Mouse (Mus musculus) thymus, adult 2 months (tissue): ENCODE results near the gene Mtm1.
"Not testable (repeated sequence)": the region's sequence is repeated elsewhere in the genome, so short reads cannot be mapped to it uniquely, and the experiment has no call there.

Source experiments
- CTCF ChIP-seq: fragments of 200-500 bp; IDR thresholded peaks from 2 replicates; pipeline ENCODE4 v1.5.1; 2012; ENCODE audit warnings: mild to moderate bottlenecking, control low read depth, low read length, moderate library complexity, borderline replicate concordance; ENCODE audit not compliant: control insufficient read depth, poor library complexity, insufficient read depth; ENCODE audit errors: extremely low read depth
- POLR2A ChIP-seq: fragments of 200-500 bp; IDR thresholded peaks from 2 replicates; pipeline ENCODE4 v1.6.1; 2012; ENCODE audit warnings: mild to moderate bottlenecking, low read length, control low read depth, moderate library complexity; ENCODE audit not compliant: control insufficient read depth, poor library complexity, insufficient read depth; ENCODE audit errors: extremely low read depth

DNA sequence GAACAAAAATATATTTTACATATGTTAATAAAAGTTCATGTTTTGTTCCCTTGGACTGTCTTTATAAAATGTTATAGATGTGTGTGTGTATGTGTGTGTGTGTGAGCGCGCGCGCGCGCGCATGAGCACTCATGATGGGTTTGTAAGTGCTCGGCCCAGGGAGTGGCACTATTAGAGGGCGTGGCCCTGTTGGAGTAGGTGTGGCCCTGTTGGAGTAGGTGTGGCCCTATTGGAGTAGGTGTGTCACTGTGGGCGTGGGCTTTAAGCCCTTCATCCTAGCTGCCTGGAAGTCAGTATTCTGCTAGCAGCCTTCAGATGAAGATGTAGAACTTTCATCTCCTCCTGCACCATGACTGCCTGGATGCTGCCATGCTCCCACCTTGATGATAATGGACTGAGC lies 151.2 kb downstream of the Mtm1 start:
- not testable (repeated sequence) for TF ChIP-seq CTCF, POLR2A
